Mouse (Mus musculus) neural tube, embryonic 13.5 days (tissue): Measurements from ENCODE around the gene Kcnd1. TPM values are rescaled to one million over a fixed set of nuclear protein-coding genes. Genes with fewer than 3 reads are reported as not detected.
A peak's percentile ranks its signal among the peaks of the same experiment; 100 is the strongest.

Experiments used
- ATAC-seq: fragments of 200-750 bp; cut with Nextera tagmentation; 2 replicates; pipeline ENCODE4 v1.8.0; 2017; ENCODE audit warnings: low read depth, mild to moderate bottlenecking, moderate TSS enrichment, moderate library complexity
- H3K27ac ChIP-seq: fragments of 300-500 bp; sonication (generic); replicated peaks from 2 replicates; pipeline ENCODE4 v1.5.1; 2015; ENCODE audit warnings: moderate library complexity, mild to moderate bottlenecking, inconsistent platforms
- H3K27me3 ChIP-seq: fragments of 300-500 bp; sonication (generic); 2 replicates; pipeline ENCODE4 v1.6.1; 2015; ENCODE audit warnings: mild to moderate bottlenecking, inconsistent platforms
- H3K36me3 ChIP-seq: fragments of 300-500 bp; sonication (generic); 2 replicates; pipeline ENCODE4 v1.6.1; 2015; ENCODE audit warnings: mild to moderate bottlenecking, inconsistent platforms
- H3K4me1 ChIP-seq: fragments of 300-500 bp; sonication (generic); replicated peaks from 2 replicates; pipeline ENCODE4 v1.6.1; 2015; ENCODE audit warnings: inconsistent platforms
- H3K4me2 ChIP-seq: fragments of 300-500 bp; sonication (generic); 2 replicates; pipeline ENCODE4 v1.6.1; 2015; ENCODE audit warnings: inconsistent platforms, mild to moderate bottlenecking, moderate library complexity
- H3K4me3 ChIP-seq: fragments of 300-500 bp; sonication (generic); 2 replicates; pipeline ENCODE4 v1.5.1; 2015; ENCODE audit warnings: mild to moderate bottlenecking, inconsistent platforms
- H3K9ac ChIP-seq: fragments of 300-500 bp; sonication (generic); 2 replicates; pipeline ENCODE4 v1.6.1; 2015; ENCODE audit warnings: moderate library complexity, mild to moderate bottlenecking, inconsistent platforms
- H3K9me3 ChIP-seq: fragments of 300-500 bp; sonication (generic); 2 replicates; pipeline ENCODE4 v1.6.1; 2016; ENCODE audit warnings: inconsistent platforms
- WGBS: fragments of 180-500 bp; shearing (Covaris S2); methylation state at CpG from one replicate; pipeline ENCODE4 v1.1.7; 2015; 5-methylcytosine and 5-hydroxymethylcytosine counted together
- polyA plus RNA-seq: library from polyadenylated mRNA; unstranded; fragments of >200 nt; fragmentation: Nextera tagmentation; extraction: Ambion mirVana; gene quantifications from 2 replicates; pipeline ENCODE4 v1.2.1, GENCODE M21; 2015

Kcnd1 gene
- polyA plus RNA-seq = 4.9 and 6.2 TPM in 2 replicates

DNA sequence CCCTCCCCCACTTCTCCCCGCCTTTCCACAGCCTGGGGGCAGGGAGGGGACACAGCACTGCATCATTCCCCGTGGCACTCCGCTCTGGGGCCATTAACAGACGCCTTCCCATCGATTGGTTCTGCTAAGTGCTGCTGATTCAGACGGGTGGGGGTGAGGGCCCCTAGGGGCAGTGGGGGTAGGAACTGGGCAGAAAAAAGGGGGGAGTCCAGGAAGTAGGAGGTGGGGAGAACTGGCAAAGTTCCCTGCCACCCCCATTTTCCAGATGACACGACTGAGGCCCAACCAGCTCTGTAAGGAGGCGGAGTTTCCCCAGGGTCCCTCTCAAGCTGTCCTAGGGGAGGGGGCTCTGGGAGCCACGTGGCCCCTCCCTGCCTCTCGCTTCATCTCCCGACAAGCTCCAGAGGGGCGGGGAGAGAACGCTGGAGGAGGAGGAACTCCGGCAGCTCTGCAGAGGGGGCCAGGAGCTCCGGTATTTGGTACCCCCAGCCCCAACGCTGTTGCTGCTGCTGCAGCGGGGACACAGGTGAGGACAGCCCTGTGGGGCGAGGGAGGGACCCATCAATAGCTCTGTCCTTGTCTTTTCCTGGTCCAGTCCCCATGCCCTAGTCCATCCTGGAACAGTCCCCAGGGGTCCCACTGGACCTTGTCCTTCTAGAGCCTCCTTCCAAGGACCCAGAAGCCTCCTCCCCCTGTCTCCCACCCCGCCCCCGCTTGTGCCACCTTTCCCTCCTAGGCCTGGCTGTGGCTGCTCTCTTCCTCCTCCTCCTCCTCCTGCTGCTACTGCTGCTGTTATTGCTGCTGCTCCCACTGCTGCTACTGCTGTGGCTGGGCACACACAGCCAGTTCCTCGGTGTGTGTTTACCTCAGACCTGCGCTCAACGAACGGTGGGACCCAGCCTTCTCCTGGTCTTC is at the start of gene Kcnd1:
Kcnd1 (plus strand) TSS at position 425 of the 915 bp plus-strand sequence.
- WGBS = 24% methylated on average over 20 of the region's 24 CpGs
- H3K27me3 ChIP-seq = no peaks in the 10 kb centered on the region
- H3K27ac ChIP-seq = 0 out of 2 replicates have a peak within 1 kb of the TSS, but pooled peaks have one; percentile 9
- no peaks in the 10 kb centered on the region for H3K9me3 ChIP-seq
- H3K4me2 ChIP-seq = peak within 1 kb of the TSS; percentile 56
- ATAC-seq = peak; percentile 75
- peaks cover 7% of the 10 kb centered on the region for H3K4me1 ChIP-seq
- peak within 1 kb of the TSS; percentile 37 for H3K4me3 ChIP-seq
- peaks cover 27% of the 10 kb centered on the region for H3K36me3 ChIP-seq
- H3K9ac ChIP-seq = peak within 1 kb of the TSS; percentile 66

DNA sequence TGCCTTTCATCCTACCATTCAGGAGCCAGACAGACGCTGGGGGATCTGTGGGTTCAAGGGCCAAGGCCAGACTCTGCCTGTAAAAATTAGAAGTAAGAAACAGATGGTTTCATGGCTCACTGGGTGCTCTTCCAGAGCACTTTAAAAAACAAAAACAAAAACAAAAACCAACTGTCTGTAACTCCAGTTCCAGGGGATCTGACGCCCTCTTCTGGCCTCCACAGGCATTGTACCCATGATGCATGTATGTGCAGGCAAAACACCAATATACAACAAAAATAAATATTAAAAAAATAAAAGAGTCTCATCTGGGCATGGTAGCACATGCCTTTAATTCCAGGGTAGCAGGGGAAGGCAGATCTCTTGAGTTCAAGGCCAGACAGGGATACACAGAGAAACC is 49.3 kb upstream of the Kcnd1 start:
- no peak overlapping the region for H3K27ac ChIP-seq
- no peaks in the 10 kb centered on the region for H3K9me3 ChIP-seq
- H3K4me2 ChIP-seq = no peak overlapping the region
- ATAC-seq = no peak
- peaks cover 51% of the 10 kb centered on the region for H3K36me3 ChIP-seq
- 55% methylated on average over 2 of the region's 2 CpGs for WGBS
- H3K27me3 ChIP-seq = no peaks in the 10 kb centered on the region
- no peak overlapping the region for H3K9ac ChIP-seq
- no peak overlapping the region for H3K4me3 ChIP-seq
- H3K4me1 ChIP-seq = no peaks in the 10 kb centered on the region

DNA sequence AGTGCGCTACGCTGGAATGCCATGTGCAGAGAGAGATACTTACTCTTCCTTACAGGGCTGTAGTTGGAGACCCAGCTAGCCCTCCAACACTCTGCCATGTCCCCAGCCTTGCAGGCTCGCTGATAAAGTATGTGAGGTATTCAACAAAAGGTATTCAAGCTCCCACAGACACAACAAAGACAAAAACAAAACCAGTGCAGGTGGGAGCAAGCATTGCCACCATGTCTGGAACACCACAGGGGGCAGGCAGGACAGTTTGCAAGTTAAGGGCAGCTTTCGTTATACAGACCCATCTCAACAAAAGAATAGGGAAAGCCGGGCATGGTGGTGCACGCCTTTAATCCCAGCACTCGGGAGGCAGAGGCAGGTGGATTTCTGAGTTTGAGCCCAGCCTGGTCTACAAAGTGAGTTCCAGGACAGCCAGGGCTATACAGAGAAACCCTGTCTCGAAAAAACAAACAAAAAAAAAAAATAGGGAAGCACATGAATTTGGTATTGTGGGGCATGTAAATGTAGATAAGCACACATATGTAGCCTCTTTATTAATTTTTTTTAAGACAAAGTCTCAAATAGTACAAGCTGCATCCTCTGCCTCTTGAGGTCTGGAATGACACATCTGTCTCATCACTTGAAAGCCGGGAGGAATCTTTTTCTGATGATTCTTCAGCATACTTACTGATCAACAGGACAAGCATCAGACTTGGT is 46.4 kb upstream of the Kcnd1 start:
- no peak for ATAC-seq
- H3K9ac ChIP-seq = no peak overlapping the region
- 74% methylated on average over 9 of the region's 9 CpGs for WGBS

DNA sequence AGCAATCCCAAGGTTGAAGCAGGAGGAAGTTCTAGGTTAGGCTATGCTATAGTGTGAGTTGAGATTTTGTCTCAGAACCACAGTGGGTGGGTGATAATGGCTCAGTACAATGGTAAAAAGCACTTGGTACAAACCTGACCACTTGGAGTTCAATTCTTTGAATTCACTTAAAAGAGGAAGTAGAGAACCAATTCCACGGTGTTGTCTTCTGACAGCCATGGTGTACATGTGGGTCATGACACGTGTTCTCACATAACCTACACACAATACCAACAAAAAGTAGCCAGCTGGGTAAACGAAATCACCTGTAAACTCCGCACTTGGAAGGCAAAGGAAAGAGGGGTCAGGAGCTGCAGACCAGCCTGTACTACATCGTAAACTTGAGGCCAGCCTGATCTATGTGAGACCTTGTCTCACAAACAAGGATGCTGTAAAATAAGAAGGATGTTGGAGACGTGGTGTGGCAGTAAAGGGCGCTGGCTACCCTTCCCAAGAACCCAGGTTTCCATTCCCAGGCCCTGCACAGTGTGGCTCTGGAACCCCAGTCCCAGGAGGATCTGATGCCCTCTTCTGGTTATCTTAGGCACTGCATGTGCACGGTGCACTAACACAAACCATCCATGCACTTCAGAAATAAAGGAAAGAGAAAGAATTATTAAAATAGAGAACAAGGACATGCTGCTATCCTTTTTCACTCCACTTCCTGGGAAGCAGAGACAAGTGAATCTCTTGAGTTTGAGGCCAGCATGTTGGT is 45.6 kb upstream of the Kcnd1 start:
- H3K27ac ChIP-seq = no peak overlapping the region
- H3K27me3 ChIP-seq = no peaks in the 10 kb centered on the region
- H3K9me3 ChIP-seq = no peaks in the 10 kb centered on the region
- ATAC-seq = peak; percentile 72
- no peak overlapping the region for H3K4me2 ChIP-seq
- H3K4me1 ChIP-seq = no peaks in the 10 kb centered on the region
- H3K36me3 ChIP-seq = peaks cover 20% of the 10 kb centered on the region
- H3K4me3 ChIP-seq = no peak overlapping the region
- 51% methylated on average over 8 of the region's 8 CpGs for WGBS
- no peak overlapping the region for H3K9ac ChIP-seq

More for the DNA sequence above, 46.4 kb upstream of the Kcnd1 start:
- Histone ChIP-seq H3K4me3 (no peak overlapping the region), H3K27ac (no peak overlapping the region), H3K27me3 (no peaks in the 10 kb centered on the region), H3K36me3 (peaks cover 24% of the 10 kb centered on the region), H3K9me3 (no peaks in the 10 kb centered on the region), H3K4me1 (no peaks in the 10 kb centered on the region), H3K4me2 (no peak overlapping the region)

DNA sequence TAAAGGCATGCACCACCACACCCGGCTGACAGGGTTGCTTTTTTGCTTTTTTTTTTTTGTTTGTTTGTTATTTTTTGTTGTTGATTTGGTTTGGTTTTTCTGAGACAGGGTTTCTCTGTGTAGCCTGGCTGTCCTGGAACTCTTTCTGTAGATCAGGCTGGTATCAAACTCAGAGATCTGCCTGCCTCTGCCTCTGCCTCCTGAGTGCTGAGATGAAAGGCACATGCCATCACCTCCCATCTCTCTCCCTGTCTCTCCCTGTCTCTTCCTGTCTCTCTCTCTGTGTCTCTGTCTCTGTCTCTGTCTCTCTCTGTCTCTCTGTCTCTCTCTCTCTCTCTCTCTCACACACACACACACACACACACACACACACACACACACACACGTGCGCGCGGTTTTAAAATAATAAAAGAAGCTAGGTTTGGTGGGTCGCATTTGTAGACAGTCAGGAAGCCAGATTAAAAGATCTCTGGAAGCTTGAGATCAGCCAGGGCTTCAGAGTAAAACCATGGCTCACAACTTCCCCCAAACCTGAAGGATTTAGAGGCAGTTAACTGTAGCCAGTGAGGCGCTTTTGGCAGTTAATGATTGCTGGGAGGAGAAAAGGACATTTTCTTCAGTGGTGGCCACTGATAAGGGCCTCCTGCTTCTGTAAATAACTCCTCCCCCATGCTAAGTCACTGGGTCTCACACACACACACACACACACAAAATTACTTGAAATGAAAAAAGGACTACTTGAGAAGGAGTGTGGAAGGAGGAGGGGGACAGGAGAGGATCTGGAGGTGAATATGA is 43.4 kb upstream of the Kcnd1 start:
- Histone ChIP-seq H3K36me3 (peaks cover 5% of the 10 kb centered on the region), H3K9me3 (no peaks in the 10 kb centered on the region), H3K27me3 (no peaks in the 10 kb centered on the region), H3K4me2 (no peak overlapping the region), H3K27ac (no peak overlapping the region), H3K4me1 (no peaks in the 10 kb centered on the region), H3K4me3 (no peak overlapping the region), H3K9ac (no peak overlapping the region)
- ATAC-seq = no peak
- WGBS = 60% methylated on average over 7 of the region's 7 CpGs

DNA sequence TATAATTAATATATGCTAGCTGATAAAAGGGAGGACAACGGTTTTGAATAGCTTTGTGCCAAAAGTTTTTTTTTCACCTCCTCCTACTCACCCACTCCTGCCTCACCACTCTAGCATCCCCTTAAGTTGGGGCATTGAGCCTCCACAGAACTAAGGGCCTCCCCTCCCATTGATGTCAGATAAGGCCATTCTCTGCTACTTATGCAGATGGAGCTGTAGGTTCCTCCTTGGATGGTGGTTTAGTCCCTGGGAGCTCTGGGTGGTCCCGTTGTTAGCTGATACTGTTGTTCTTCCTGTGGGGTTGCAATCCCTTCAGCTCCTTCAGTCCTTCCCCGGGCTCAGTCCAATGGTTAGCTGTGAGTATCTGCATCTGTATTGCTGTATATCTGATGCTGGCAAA is 42.8 kb upstream of the Kcnd1 start:
- Histone ChIP-seq H3K27ac (no peak overlapping the region), H3K9ac (no peak overlapping the region), H3K4me1 (no peaks in the 10 kb centered on the region), H3K36me3 (no peaks in the 10 kb centered on the region), H3K9me3 (no peaks in the 10 kb centered on the region), H3K4me3 (no peak overlapping the region), H3K27me3 (no peaks in the 10 kb centered on the region), H3K4me2 (no peak overlapping the region)
- 21% methylated on average over 3 of the region's 3 CpGs for WGBS
- ATAC-seq = no peak

DNA sequence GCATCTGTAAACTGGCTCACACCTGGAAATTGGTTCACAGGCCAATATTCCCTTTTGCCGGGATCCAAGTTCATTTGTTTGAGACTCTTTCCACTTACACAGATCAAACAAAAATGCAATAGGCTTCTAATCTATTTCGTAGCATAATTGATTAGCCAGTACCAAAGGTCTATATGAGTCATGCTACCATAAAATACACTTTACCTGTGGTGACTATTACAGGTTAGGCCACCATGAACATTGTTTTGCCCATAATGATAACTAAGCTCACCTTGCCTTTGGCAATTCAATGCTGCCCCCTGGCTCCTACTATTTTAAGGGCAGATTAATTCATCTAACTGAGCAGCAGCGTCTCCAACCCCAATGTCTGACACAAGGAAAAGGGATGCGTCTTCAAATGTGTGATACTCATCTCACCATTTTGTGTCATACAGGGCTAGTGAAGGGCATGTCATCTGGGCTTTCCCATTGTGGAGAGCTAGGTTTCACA is 39.4 kb upstream of the Kcnd1 start:
- H3K27ac ChIP-seq = no peak overlapping the region
- H3K9me3 ChIP-seq = no peaks in the 10 kb centered on the region
- no peak for ATAC-seq
- no peak overlapping the region for H3K4me3 ChIP-seq
- WGBS = 84% methylated on average over 4 of the region's 4 CpGs
- no peaks in the 10 kb centered on the region for H3K27me3 ChIP-seq
- H3K36me3 ChIP-seq = no peaks in the 10 kb centered on the region
- no peak overlapping the region for H3K9ac ChIP-seq
- no peaks in the 10 kb centered on the region for H3K4me1 ChIP-seq
- no peak overlapping the region for H3K4me2 ChIP-seq

DNA sequence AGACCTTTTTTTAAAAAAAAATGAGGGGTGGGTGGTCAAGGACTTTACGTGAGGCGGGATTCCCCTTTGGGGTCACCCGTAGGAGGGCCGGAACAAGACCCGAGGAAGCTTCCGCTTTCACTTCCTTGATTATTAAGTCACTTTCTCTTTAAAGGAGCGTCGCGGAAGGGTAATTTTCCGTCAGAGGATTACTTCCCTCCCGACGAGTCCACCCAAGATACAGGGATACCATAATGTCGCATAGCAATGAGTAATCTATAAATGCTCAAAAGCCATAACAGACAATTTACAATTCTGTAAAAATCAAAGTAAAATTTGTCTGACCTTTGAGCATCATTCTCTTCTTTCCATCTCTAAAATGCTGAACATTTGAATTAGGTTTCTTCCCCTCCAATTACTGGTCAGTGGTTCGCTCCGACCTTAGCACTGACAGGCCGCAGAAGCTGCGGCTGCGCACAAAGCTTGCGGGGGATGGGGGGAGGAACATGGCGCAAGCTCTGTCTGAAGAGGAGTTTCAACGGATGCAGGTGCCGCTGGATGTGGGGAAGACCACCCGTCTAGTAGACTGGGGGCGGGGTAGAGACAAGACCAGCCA is 32.5 kb upstream of the Kcnd1 start, which contains the start of gene Gripap1:
Gripap1 (plus strand) TSS at position 224 of the 595 bp plus-strand sequence.
- no peaks in the 10 kb centered on the region for H3K27me3 ChIP-seq
- H3K36me3 ChIP-seq = peaks cover 15% of the 10 kb centered on the region; the same call in 1 of the 2 replicates
- peak; percentile 93 for ATAC-seq
- H3K4me1 ChIP-seq = peaks cover 14% of the 10 kb centered on the region
- H3K9ac ChIP-seq = peak within 1 kb of the TSS; percentile 74
- H3K4me3 ChIP-seq = peak within 1 kb of the TSS; percentile 53
- no peaks in the 10 kb centered on the region for H3K9me3 ChIP-seq
- H3K4me2 ChIP-seq = peak within 1 kb of the TSS; percentile 64
- 20% methylated on average over 24 of the region's 24 CpGs for WGBS
- H3K27ac ChIP-seq = peak within 1 kb of the TSS; percentile 62

DNA sequence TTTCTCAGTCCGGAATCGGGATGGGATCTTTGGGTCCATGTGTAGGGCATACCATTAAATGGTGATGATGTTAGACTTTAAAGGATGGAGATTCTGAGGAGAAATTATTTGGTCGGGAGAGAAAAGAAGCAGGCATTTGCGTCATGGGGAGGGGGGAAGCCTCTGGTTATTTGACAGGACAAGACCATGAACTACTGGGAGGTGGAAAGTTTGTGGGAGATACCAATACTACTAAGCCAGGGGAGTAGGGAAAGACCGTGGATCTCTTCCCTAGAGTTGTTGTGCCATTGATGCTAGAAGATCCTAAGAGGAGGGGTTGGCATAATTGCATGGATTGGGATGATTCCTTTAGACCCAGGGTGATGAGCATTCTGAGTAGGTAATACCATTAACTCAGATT is 31.8 kb upstream of the Kcnd1 start:
- no peak for ATAC-seq
- WGBS = 20% methylated on average over 5 of the region's 5 CpGs

DNA sequence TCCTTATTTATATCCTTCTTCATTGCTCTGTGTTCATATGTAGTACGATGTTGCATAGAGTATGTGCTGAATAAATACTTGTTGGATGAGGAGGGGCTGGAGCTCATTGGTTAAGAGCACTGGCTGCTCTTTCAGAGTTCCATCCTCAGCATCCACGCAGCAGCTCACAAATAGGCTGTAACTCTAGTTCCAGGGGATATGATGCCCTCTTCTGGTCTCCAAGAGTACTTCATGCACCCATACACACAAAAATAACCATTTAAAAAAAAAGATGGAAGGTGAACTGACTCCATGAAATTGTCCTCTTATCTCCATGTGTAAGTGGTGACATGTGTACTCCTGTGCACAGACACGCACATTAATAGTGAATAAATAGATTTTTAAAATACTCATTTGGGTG is 28.7 kb upstream of the Kcnd1 start:
- Histone ChIP-seq H3K9ac (no peak overlapping the region), H3K9me3 (no peaks in the 10 kb centered on the region), H3K36me3 (peaks cover 20% of the 10 kb centered on the region; the same call in 1 of the 2 replicates), H3K4me1 (peaks cover 14% of the 10 kb centered on the region), H3K4me2 (no peak overlapping the region), H3K4me3 (no peak overlapping the region), H3K27ac (no peak overlapping the region), H3K27me3 (no peaks in the 10 kb centered on the region)
- ATAC-seq = no peak
- WGBS = 49% methylated on average over 3 of the region's 3 CpGs

More for the DNA sequence above, 31.8 kb upstream of the Kcnd1 start:
- Histone ChIP-seq H3K27ac (peak overlapping the region; percentile 62; the same call in 1 of the 2 replicates), H3K27me3 (no peaks in the 10 kb centered on the region), H3K9ac (peak overlapping the region; percentile 74), H3K36me3 (peaks cover 20% of the 10 kb centered on the region; the same call in 1 of the 2 replicates), H3K4me1 (peaks cover 14% of the 10 kb centered on the region), H3K4me2 (peak overlapping the region; percentile 64), H3K4me3 (peak overlapping the region; percentile 53), H3K9me3 (no peaks in the 10 kb centered on the region)

DNA sequence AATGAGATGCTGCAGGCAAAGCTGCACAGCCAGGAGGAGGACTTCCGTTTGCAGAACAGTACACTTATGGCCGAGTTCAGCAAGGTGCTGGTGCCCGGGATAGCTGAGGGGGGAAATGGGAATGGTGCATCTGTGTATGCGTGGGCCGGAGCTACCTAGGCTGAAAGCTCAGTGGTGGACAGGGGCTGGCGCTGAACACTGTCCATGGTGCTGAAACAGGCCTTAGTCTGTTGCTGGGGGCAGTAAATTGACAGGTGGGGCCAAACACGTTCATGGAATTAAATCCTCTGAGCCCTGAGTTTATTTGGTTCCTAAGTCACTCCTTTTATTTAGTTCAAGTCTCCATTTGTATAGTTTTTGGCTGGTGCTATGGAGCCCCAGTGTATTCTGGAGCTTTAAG is 27.1 kb upstream of the Kcnd1 start:
- 33% methylated on average over 7 of the region's 7 CpGs for WGBS
- H3K4me1 ChIP-seq = peaks cover 14% of the 10 kb centered on the region
- H3K4me2 ChIP-seq = no peak overlapping the region
- no peak overlapping the region for H3K4me3 ChIP-seq
- ATAC-seq = no peak
- no peak overlapping the region for H3K27ac ChIP-seq
- H3K36me3 ChIP-seq = peaks cover 31% of the 10 kb centered on the region
- H3K27me3 ChIP-seq = no peaks in the 10 kb centered on the region
- no peak overlapping the region for H3K9ac ChIP-seq
- no peaks in the 10 kb centered on the region for H3K9me3 ChIP-seq
